Mouse (Mus musculus): ENCODE measurements around the gene Suz12. TPM values are rescaled to one million over a fixed set of nuclear protein-coding genes. Genes with fewer than 3 reads are reported as not detected.

The Suz12 gene
- total and polyA plus RNA-seq, 2 experiments from 2014 or later, result 8.1 to 34.8 TPM

DNA sequence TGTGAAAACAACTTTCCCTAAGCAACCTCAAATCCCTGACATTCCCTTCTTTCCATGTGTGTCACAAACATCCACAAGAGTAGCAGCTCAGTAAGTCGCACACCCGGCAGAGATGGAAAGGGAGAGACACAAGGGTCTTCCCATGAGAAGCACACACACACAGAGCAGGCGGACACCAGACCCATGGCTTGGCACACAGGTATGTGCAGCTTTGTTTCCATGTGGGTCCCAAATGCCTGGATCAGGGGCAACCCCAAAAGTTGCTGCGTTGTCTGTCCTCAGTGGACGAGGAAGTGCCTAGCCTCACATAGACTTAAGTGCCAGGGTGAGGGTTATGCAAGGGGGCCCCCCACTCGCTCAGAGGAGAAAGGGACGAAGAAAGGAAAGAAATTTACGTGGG is 44.6 kb downstream of the Suz12 start:
- Histone ChIP-seq H3K4me2 (ENCODE audit: low read depth) (no peak overlapping the region), H3K9me3 (ENCODE audit: low read length) (no peaks in the 10 kb centered on the region), H3K36me3 (ENCODE audit: insufficient read depth) (peaks cover 20% of the 10 kb centered on the region), H3K27ac (ENCODE audit: low read depth, low read length) (no peak overlapping the region), H3K9ac (no peak overlapping the region), H3K27me3 (ENCODE audit: insufficient read depth, low read length) (no peaks in the 10 kb centered on the region), H3K4me1 (ENCODE audit: insufficient read depth) (no peaks in the 10 kb centered on the region), H3K4me3 (ENCODE audit: low read depth, low read length) (no peak overlapping the region)
- 73% methylated on average over 8 of the region's 8 CpGs for WGBS
- DNase-seq (no peak), ATAC-seq (no peak)
- no peak for TF ChIP-seq CTCF (IDR thresholded peaks at IDR 0.05; ENCODE audit: low read depth)

DNA sequence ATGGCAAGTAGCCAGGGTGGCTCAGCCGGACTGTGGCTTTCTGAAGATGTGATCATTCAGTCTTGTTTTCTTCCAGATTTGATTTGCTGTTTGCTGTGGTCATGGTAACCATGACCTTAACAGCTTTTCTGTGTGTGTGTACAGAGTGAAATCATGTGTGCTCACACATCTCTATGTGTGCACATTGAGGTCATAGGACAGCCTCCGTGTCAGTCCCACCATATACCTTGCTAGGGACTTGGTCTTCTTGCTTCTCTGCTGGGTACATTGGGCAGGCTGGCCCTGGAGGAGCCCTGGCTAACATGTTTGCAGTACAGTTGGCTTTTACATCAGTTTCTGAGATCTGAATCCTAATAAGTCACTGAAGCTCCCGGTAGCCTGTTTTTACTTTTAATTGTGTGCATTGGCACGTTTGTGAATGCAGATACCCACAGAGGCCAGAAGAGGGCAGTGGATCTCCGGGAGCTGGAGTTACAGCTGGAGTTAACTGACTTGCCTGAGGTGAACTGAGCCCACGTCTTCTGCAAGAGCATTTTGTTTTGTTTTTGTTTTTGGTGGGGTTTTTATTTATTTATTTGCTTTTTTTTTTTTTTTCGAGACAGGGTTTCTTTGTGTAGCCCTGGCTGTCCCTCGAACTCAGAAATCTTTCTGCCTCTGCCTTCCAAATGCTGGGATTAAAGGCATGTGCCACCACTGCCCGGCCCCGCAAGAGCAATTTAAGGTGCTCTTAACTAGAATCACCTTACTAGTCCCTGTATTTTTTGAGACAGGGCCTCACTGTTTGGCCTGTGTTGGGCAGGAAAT is 49.9 kb downstream of the Suz12 start:
- H3K9ac ChIP-seq, result no peak overlapping the region

DNA sequence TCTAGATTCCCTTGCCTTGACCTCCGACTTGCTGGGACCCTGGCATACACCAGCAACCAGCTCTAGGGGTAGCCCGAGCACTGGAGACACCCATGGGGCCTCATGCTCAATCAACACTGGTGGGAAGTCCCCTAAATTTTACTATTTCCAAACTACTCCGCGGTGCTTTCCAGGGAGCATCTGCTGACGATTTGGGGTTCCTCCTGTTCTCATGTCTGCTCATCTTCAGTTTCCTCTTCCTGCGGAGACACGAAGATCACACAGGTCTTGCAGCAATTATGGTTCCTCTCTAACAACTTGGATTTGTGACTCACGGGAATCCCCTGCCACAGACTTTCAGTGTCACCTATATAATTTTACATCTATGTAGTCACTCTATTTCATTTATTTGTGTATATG is 50.5 kb downstream of the Suz12 start:
- ATAC-seq, result no peak
- no peak overlapping the region for H3K27ac ChIP-seq (ENCODE audit: low read depth, low read length)
- no peak for DNase-seq
- no peak overlapping the region for H3K4me3 ChIP-seq (ENCODE audit: low read depth, low read length)
- WGBS, result 89% methylated on average over 8 of the region's 8 CpGs
- no peaks in the 10 kb centered on the region for H3K27me3 ChIP-seq (ENCODE audit: insufficient read depth, low read length)
- H3K9me3 ChIP-seq (ENCODE audit: low read length), result no peaks in the 10 kb centered on the region
- no peak overlapping the region for H3K9ac ChIP-seq
- peaks cover 4% of the 10 kb centered on the region; the same call in 1 of the 2 replicates for H3K36me3 ChIP-seq (ENCODE audit: insufficient read depth)
- H3K4me1 ChIP-seq (ENCODE audit: insufficient read depth), result no peaks in the 10 kb centered on the region
- no peak overlapping the region for H3K4me2 ChIP-seq (ENCODE audit: low read depth)
- TF ChIP-seq CTCF (IDR thresholded peaks at IDR 0.05; ENCODE audit: low read depth), result no peak

More for the DNA sequence above, 49.9 kb downstream of the Suz12 start:
- H3K9me3 ChIP-seq (ENCODE audit: low read length), result no peaks in the 10 kb centered on the region
- no peak overlapping the region for H3K4me2 ChIP-seq (ENCODE audit: low read depth)
- peak; percentile 45 for DNase-seq
- no peaks in the 10 kb centered on the region for H3K27me3 ChIP-seq (ENCODE audit: insufficient read depth, low read length)
- no peaks in the 10 kb centered on the region for H3K4me1 ChIP-seq (ENCODE audit: insufficient read depth)
- no peak overlapping the region for H3K27ac ChIP-seq (ENCODE audit: low read depth, low read length)
- WGBS, result 52% methylated on average over 10 of the region's 10 CpGs
- H3K36me3 ChIP-seq (ENCODE audit: insufficient read depth), result peaks cover 4% of the 10 kb centered on the region; the same call in 1 of the 2 replicates
- peak; percentile 69 for TF ChIP-seq CTCF (IDR thresholded peaks at IDR 0.05; ENCODE audit: low read depth)
- H3K4me3 ChIP-seq (ENCODE audit: low read depth, low read length), result no peak overlapping the region
- no peak for ATAC-seq

- TF ChIP-seq CTCF (IDR thresholded peaks at IDR 0.05; ENCODE audit: low read depth), result no peak
- no peaks in the 10 kb centered on the region for H3K4me1 ChIP-seq (ENCODE audit: insufficient read depth)
- DNase-seq (no peak), ATAC-seq (no peak)
- H3K9me3 ChIP-seq (ENCODE audit: low read length), result no peaks in the 10 kb centered on the region
- no peak overlapping the region for H3K4me3 ChIP-seq (ENCODE audit: low read depth, low read length)
- H3K9ac ChIP-seq, result no peak overlapping the region
- no peaks in the 10 kb centered on the region for H3K27me3 ChIP-seq (ENCODE audit: insufficient read depth, low read length)
- WGBS, result 85% methylated on average over 7 of the region's 7 CpGs
- no peak overlapping the region for H3K4me2 ChIP-seq (ENCODE audit: low read depth)
- H3K27ac ChIP-seq (ENCODE audit: low read depth, low read length), result no peak overlapping the region
- H3K36me3 ChIP-seq (ENCODE audit: insufficient read depth), result peaks cover 4% of the 10 kb centered on the region; the same call in 1 of the 2 replicates
Measured at GRCm38 (mm10) chr11:80046856-80047255, 54.0 kb downstream of the Suz12 start.

GRCm38 (mm10) chr11:80050088-80050487 is 57.2 kb downstream of the Suz12 start:
- Histone ChIP-seq H3K9ac (no peak overlapping the region), H3K27ac (ENCODE audit: low read depth, low read length) (no peak overlapping the region), H3K36me3 (ENCODE audit: insufficient read depth) (0 out of 2 replicates have a peak, but pooled peaks cover 6% of the 10 kb centered on the region), H3K27me3 (ENCODE audit: insufficient read depth, low read length) (no peaks in the 10 kb centered on the region), H3K4me1 (ENCODE audit: insufficient read depth) (no peaks in the 10 kb centered on the region), H3K4me3 (ENCODE audit: low read depth, low read length) (no peak overlapping the region), H3K9me3 (ENCODE audit: low read length) (no peaks in the 10 kb centered on the region), H3K4me2 (ENCODE audit: low read depth) (no peak overlapping the region)
- ATAC-seq (no peak), DNase-seq (no peak)
- WGBS, result 77% methylated on average over 2 of the region's 2 CpGs
- no peak for TF ChIP-seq CTCF (IDR thresholded peaks at IDR 0.05; ENCODE audit: low read depth)

DNA sequence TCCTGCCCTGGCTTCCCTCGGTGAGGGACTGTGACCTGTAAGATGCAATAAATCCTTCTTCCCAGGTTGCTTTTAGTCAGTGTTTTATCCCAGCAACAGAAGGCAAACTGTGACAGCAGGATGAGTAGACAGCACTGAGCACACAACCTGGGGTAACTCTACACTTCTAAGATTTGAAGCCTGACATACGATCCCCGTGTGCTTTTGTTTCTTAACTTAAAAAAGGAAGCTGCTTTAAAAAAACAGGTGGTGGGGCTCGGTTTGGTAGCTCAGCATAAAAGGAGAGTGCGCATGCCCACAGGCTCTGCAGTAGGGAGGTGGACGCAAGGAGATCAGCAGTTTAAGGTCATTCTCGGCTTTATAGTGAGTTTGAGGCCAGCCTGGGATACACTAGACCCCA is 59.5 kb downstream of the Suz12 start:
- ATAC-seq (no peak), DNase-seq (no peak)
- H3K4me1 ChIP-seq (ENCODE audit: insufficient read depth), result no peaks in the 10 kb centered on the region
- no peak overlapping the region for H3K4me3 ChIP-seq (ENCODE audit: low read depth, low read length)
- 0 out of 2 replicates have a peak, but pooled peaks cover 13% of the 10 kb centered on the region for H3K36me3 ChIP-seq (ENCODE audit: insufficient read depth)
- WGBS, result 79% methylated on average over 7 of the region's 7 CpGs
- no peak for TF ChIP-seq CTCF (IDR thresholded peaks at IDR 0.05; ENCODE audit: low read depth)
- no peak overlapping the region for H3K27ac ChIP-seq (ENCODE audit: low read depth, low read length)
- no peaks in the 10 kb centered on the region for H3K9me3 ChIP-seq (ENCODE audit: low read length)
- no peaks in the 10 kb centered on the region for H3K27me3 ChIP-seq (ENCODE audit: insufficient read depth, low read length)
- no peak overlapping the region for H3K9ac ChIP-seq
- no peak overlapping the region for H3K4me2 ChIP-seq (ENCODE audit: low read depth)

DNA sequence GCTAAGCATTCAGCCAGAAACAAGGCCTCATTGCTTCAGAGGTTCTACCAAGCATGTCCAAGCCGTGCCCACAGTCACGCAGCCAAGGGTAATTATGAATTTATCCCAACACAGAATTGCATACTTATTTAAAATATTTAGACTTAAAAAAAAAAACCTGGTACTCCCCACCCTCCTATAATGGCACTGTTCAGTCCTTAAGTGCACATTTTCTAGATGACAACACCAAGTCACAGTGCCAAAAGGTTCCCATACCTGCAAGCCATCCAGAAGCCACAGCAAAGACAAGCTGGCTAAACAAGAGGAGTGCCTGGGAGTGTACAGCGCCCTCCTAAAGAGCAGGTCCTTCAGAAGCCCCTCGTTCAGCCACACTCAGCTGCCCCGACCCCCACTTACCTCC is 60.3 kb downstream of the Suz12 start:
- no peak for DNase-seq
- peaks cover 18% of the 10 kb centered on the region; the same call in 1 of the 2 replicates for H3K36me3 ChIP-seq (ENCODE audit: insufficient read depth)
- H3K4me1 ChIP-seq (ENCODE audit: insufficient read depth), result no peaks in the 10 kb centered on the region
- no peak overlapping the region for H3K9ac ChIP-seq
- H3K27me3 ChIP-seq (ENCODE audit: insufficient read depth, low read length), result no peaks in the 10 kb centered on the region
- H3K27ac ChIP-seq (ENCODE audit: low read depth, low read length), result no peak overlapping the region
- no peak overlapping the region for H3K4me2 ChIP-seq (ENCODE audit: low read depth)
- no peak for ATAC-seq
- no peaks in the 10 kb centered on the region for H3K9me3 ChIP-seq (ENCODE audit: low read length)
- 88% methylated on average over 5 of the region's 5 CpGs for WGBS
- no peak for TF ChIP-seq CTCF (IDR thresholded peaks at IDR 0.05; ENCODE audit: low read depth)
- H3K4me3 ChIP-seq (ENCODE audit: low read depth, low read length), result no peak overlapping the region
